Mouse (Mus musculus) ES-Bruce4 (cell line): ENCODE measurements around the gene Kcnip3. TPM values are rescaled to one million over a fixed set of nuclear protein-coding genes. Genes with fewer than 3 reads are reported as not detected.

Experiments
- H3K27ac ChIP-seq: 2 replicates; pipeline ENCODE4 v1.5.1; 2012; ENCODE audit warnings: low read length, inconsistent platforms; ENCODE audit not compliant: insufficient read depth
- H3K27me3 ChIP-seq: 2 replicates; pipeline ENCODE4 v1.6.1; 2012; ENCODE audit warnings: mild to moderate bottlenecking, low read length, inconsistent platforms; ENCODE audit not compliant: control insufficient read depth, poor library complexity, insufficient read depth, severe bottlenecking
- H3K36me3 ChIP-seq: 2 replicates; pipeline ENCODE4 v1.6.1; 2012; ENCODE audit warnings: inconsistent platforms, mild to moderate bottlenecking, low read length, moderate library complexity; ENCODE audit not compliant: control insufficient read depth, poor library complexity, insufficient read depth, severe bottlenecking
- H3K4me1 ChIP-seq: one replicate; pipeline ENCODE4 v1.8.1; 2011; ENCODE audit warnings: low read length; ENCODE audit not compliant: control insufficient read depth, insufficient read depth
- H3K4me3 ChIP-seq: 2 replicates; pipeline ENCODE4 v1.5.1; 2011; ENCODE audit warnings: low read depth, mild to moderate bottlenecking, low read length
- H3K9ac ChIP-seq: 2 replicates; pipeline ENCODE4 v1.6.1; 2012; ENCODE audit warnings: low read depth, mild to moderate bottlenecking, inconsistent platforms; ENCODE audit not compliant: poor library complexity, severe bottlenecking
- H3K9me3 ChIP-seq: replicated peaks from 2 replicates; pipeline ENCODE4 v1.6.1; 2012; ENCODE audit warnings: mild to moderate bottlenecking, low read length, inconsistent platforms; ENCODE audit not compliant: control insufficient read depth, poor library complexity, insufficient read depth, severe bottlenecking
- CTCF ChIP-seq: IDR thresholded peaks from one replicate; pipeline ENCODE4 v1.8.1; 2011; ENCODE audit warnings: low read depth, low read length
- EP300 ChIP-seq: IDR thresholded peaks from 2 replicates; pipeline ENCODE4 v1.6.1; 2011; ENCODE audit warnings: low read depth, low read length; ENCODE audit not compliant: insufficient read depth
- POLR2A ChIP-seq: IDR thresholded peaks from one replicate; pipeline ENCODE4 v1.8.1; 2011; ENCODE audit warnings: low read length; ENCODE audit not compliant: insufficient read depth
- polyA plus RNA-seq: library from polyadenylated mRNA; stranded (reverse); fragments of >200 nt; gene quantifications from 2 replicates; pipeline ENCODE4 v1.2.4, GENCODE M21; 2011; ENCODE audit warnings: low read depth; ENCODE audit not compliant: missing spikeins, insufficient read depth, insufficient read length

Kcnip3 gene
- polyA plus RNA-seq, 1 experiment = 2.8 TPM

GRCm38 (mm10) chr2:127548342-127549074 lies 26.6 kb upstream of the Kcnip3 start:
- no peaks in the 10 kb centered on the region for H3K27me3 ChIP-seq
- H3K4me1 ChIP-seq = no peaks in the 10 kb centered on the region
- no peak overlapping the region for H3K4me3 ChIP-seq
- no peak overlapping the region for H3K9ac ChIP-seq
- H3K9me3 ChIP-seq = no peaks in the 10 kb centered on the region
- TF ChIP-seq EP300 = no peak
- no peak for TF ChIP-seq CTCF
- TF ChIP-seq POLR2A = no peak
- H3K27ac ChIP-seq = no peak overlapping the region
- no peaks in the 10 kb centered on the region for H3K36me3 ChIP-seq

- H3K4me3 ChIP-seq = no peak overlapping the region
- TF ChIP-seq EP300 = no peak
- no peak for TF ChIP-seq CTCF
- no peak for TF ChIP-seq POLR2A
Observed at GRCm38 (mm10) chr2:127541697-127542096, 19.8 kb upstream of the Kcnip3 start.

GRCm38 (mm10) chr2:127541185-127541584 lies 19.3 kb upstream of the Kcnip3 start, which contains the start of gene Prom2:
Gene Prom2, minus strand, starts transcription at chr2:127541467.
- no peak within 1 kb of the TSS for H3K27ac ChIP-seq
- no peak within 1 kb of the TSS for H3K9ac ChIP-seq
- no peaks in the 10 kb centered on the region for H3K27me3 ChIP-seq
- TF ChIP-seq CTCF = no peak
- no peak for TF ChIP-seq EP300
- no peak for TF ChIP-seq POLR2A
- H3K4me3 ChIP-seq = peak within 1 kb of the TSS; percentile 42
- H3K36me3 ChIP-seq = no peaks in the 10 kb centered on the region
- no peaks in the 10 kb centered on the region for H3K4me1 ChIP-seq
- H3K9me3 ChIP-seq = no peaks in the 10 kb centered on the region

More at GRCm38 (mm10) chr2:127541697-127542096, 19.8 kb upstream of the Kcnip3 start:
- H3K9ac ChIP-seq = no peak overlapping the region
- no peak overlapping the region for H3K27ac ChIP-seq
- H3K4me1 ChIP-seq = no peaks in the 10 kb centered on the region
- no peaks in the 10 kb centered on the region for H3K27me3 ChIP-seq
- no peaks in the 10 kb centered on the region for H3K9me3 ChIP-seq
- no peaks in the 10 kb centered on the region for H3K36me3 ChIP-seq

- Histone ChIP-seq H3K9ac (no peak overlapping the region), H3K4me3 (no peak overlapping the region), H3K9me3 (no peaks in the 10 kb centered on the region), H3K36me3 (no peaks in the 10 kb centered on the region), H3K27ac (no peak overlapping the region), H3K4me1 (no peaks in the 10 kb centered on the region), H3K27me3 (no peaks in the 10 kb centered on the region)
- TF ChIP-seq EP300 (no peak), CTCF (peak; percentile 61)
Observed at GRCm38 (mm10) chr2:127539494-127539893, 17.6 kb upstream of the Kcnip3 start.

GRCm38 (mm10) chr2:127537548-127537947 lies 15.7 kb upstream of the Kcnip3 start:
- H3K9me3 ChIP-seq = no peaks in the 10 kb centered on the region
- no peak overlapping the region for H3K4me3 ChIP-seq
- no peaks in the 10 kb centered on the region for H3K36me3 ChIP-seq
- TF ChIP-seq EP300 (no peak), CTCF (no peak), POLR2A (no peak)
- H3K9ac ChIP-seq = no peak overlapping the region
- H3K27ac ChIP-seq = no peak overlapping the region
- H3K27me3 ChIP-seq = no peaks in the 10 kb centered on the region
- no peaks in the 10 kb centered on the region for H3K4me1 ChIP-seq

GRCm38 (mm10) chr2:127535363-127535762 lies 13.5 kb upstream of the Kcnip3 start:
- Histone ChIP-seq H3K9ac (no peak overlapping the region), H3K4me1 (no peaks in the 10 kb centered on the region), H3K9me3 (no peaks in the 10 kb centered on the region), H3K4me3 (no peak overlapping the region), H3K36me3 (no peaks in the 10 kb centered on the region), H3K27ac (no peak overlapping the region), H3K27me3 (no peaks in the 10 kb centered on the region)
- TF ChIP-seq EP300 = no peak
- TF ChIP-seq POLR2A = no peak
- TF ChIP-seq CTCF = no peak
